Mouse (Mus musculus) liver, embryonic 16.5 days (tissue): ENCODE measurements around the gene Rusc2. TPM values are rescaled to one million over a fixed set of nuclear protein-coding genes. Genes with fewer than 3 reads are reported as not detected.

Source experiments
- ATAC-seq: fragments of 200-750 bp; cut with Nextera tagmentation; 2 replicates; pipeline ENCODE4 v1.8.0; 2017; ENCODE audit warnings: low read depth, mild to moderate bottlenecking, moderate number of reproducible peaks, moderate library complexity
- H3K27ac ChIP-seq: fragments of 300-500 bp; sonication (generic); 2 replicates; pipeline ENCODE4 v1.5.1; 2014; ENCODE audit warnings: mild to moderate bottlenecking, low read length
- H3K27me3 ChIP-seq: fragments of 300-500 bp; sonication (generic); 2 replicates; pipeline ENCODE4 v1.6.1; 2014; ENCODE audit warnings: low read depth, low read length, mixed read lengths; ENCODE audit not compliant: control insufficient read depth, insufficient read depth
- H3K36me3 ChIP-seq: fragments of 300-500 bp; sonication (generic); 2 replicates; pipeline ENCODE4 v1.6.1; 2014; ENCODE audit warnings: mild to moderate bottlenecking; ENCODE audit not compliant: control insufficient read depth, insufficient read depth
- H3K4me1 ChIP-seq: fragments of 300-500 bp; sonication (generic); 2 replicates; pipeline ENCODE4 v1.6.1; 2014; ENCODE audit warnings: low read depth, low read length, mixed read lengths; ENCODE audit not compliant: control insufficient read depth
- H3K4me2 ChIP-seq: fragments of 300-500 bp; sonication (generic); 2 replicates; pipeline ENCODE4 v1.6.1; 2014; ENCODE audit warnings: low read depth, low read length, mixed read lengths
- H3K4me3 ChIP-seq: fragments of 300-500 bp; sonication (generic); 2 replicates; pipeline ENCODE4 v1.5.1; 2014; ENCODE audit warnings: low read depth, mild to moderate bottlenecking, low read length
- H3K9ac ChIP-seq: fragments of 300-500 bp; sonication (generic); 2 replicates; pipeline ENCODE4 v1.6.1; 2014; ENCODE audit warnings: low read depth, low read length
- H3K9me3 ChIP-seq: fragments of 300-500 bp; sonication (generic); replicated peaks from 2 replicates; pipeline ENCODE4 v1.6.1; 2016; ENCODE audit warnings: low read length; ENCODE audit not compliant: control insufficient read depth
- WGBS: fragments of 180-500 bp; shearing (Covaris S2); extraction: QIAGEN DNeasy Blood & Tissue Kit; methylation state at CpG from one replicate; pipeline ENCODE4 v1.1.7; 2014; ENCODE audit not compliant: insufficient replicate concordance; 5-methylcytosine and 5-hydroxymethylcytosine counted together
- polyA plus RNA-seq: library from polyadenylated mRNA; unstranded; fragments of >200 nt; fragmentation: Nextera tagmentation; extraction: Ambion mirVana; gene quantifications from 2 replicates; pipeline ENCODE4 v1.2.1, GENCODE M21; 2015

Gene Rusc2
- polyA plus RNA-seq, 1 experiment from 2014 or later: 2.9 TPM

DNA sequence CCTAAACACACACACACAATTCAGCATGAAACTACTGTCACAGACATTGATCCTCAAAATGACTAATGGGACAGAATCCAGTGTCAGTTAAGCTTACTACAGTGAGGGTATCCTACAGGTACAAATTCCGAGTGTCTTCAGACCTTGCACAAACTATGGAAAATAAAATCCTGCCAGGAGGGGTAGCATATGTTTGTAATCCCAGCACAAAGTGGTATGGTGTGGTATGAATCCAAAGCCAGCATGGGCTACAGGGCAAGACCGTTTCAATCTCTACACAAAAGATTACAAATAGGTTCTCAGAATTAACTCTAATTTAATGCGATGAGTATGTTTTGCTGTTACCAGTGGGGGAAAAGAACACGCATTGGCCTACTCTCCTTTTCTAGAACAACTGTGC lies 59.9 kb downstream of the Rusc2 start, which contains the start of gene Tesk1:
TSS of gene Tesk1 (plus strand) at position 301 of the 400 bp plus-strand sequence.
- H3K27ac ChIP-seq: peak within 1 kb of the TSS; percentile 83
- H3K4me1 ChIP-seq: peaks cover 12% of the 10 kb centered on the region
- peaks cover 15% of the 10 kb centered on the region for H3K27me3 ChIP-seq
- peak within 1 kb of the TSS; percentile 76 for H3K9ac ChIP-seq
- no peaks in the 10 kb centered on the region; the same call in 1 of the 2 replicates for H3K36me3 ChIP-seq
- peak within 1 kb of the TSS; percentile 97 for H3K4me2 ChIP-seq
- H3K9me3 ChIP-seq: no peaks in the 10 kb centered on the region
- WGBS: 27% methylated on average over 4 of the region's 4 CpGs
- peak within 1 kb of the TSS; percentile 72 for H3K4me3 ChIP-seq
- no peak for ATAC-seq

DNA sequence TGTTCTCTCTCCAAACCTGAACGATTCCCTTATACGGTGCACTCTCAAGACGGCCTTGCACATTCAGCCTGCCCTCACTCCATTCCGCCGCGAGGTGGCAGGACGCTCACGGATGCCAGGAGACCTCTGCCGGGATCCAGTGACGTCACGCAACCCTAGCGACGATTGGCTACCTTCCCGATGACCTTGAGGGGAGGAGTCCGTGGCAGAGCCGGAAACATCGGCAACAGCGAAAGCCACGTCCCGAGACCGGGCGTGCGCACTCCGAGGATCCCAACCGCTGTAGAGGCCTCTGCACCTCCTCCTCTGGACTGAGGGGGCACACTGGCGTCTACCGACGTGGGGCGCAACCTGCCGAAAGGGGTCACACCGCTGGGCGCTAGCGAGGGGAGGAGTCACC lies 60.3 kb downstream of the Rusc2 start:
- Histone ChIP-seq H3K27ac (peak overlapping the region; percentile 83), H3K9ac (peak overlapping the region; percentile 76), H3K4me3 (peak overlapping the region; percentile 72), H3K36me3 (no peaks in the 10 kb centered on the region; the same call in 1 of the 2 replicates), H3K4me1 (peaks cover 12% of the 10 kb centered on the region), H3K9me3 (no peaks in the 10 kb centered on the region), H3K27me3 (peaks cover 15% of the 10 kb centered on the region), H3K4me2 (peak overlapping the region; percentile 97)
- ATAC-seq: peak; percentile 87
- WGBS: under 1% methylated on average over 33 of the region's 33 CpGs

DNA sequence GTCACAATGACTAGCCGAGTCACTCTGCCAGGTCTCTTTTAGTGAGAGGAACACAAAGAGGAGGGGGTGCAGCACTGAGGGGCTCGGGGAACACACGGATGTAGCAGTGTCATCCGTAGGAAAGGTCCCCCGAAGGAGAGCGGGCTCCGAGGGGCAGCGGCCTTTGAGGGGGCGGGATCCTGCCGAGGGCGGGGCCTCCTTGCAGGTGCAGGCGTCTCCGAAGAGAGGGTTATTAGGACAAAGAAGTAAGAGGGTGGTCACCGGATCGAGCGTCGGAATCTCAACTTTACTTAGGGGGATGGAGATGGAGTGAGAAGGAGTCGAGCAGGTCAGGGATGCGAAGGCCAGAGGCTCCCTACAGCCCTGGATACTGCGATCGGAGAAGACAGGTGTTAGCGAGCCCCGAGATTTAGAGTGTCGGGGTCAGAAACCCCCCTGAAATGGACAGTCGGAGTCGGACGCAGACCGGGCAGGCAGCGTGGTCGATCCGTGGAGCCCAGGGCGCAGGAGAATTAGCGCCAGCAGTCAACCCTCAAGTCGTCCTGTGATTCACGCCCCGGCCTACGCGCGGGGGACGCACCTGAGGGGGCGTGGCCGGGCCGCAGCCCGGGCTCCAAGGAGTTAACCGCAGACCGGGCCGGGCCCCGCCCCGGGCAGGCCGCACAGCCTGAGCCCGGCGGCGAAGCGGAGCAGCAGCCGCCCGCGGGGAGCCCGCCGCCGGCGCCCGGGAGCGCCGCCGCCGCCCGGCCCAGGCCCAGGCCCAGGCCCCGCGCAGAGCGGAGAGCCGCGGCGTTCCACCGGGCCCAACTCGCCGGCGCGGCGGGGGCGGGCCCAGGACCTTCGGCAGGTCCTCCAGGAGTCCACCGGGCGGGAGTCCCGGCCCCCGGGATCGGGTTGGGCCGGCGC lies 60.9 kb downstream of the Rusc2 start:
- 0% methylated on average over 62 of the region's 88 CpGs for WGBS
- peaks cover 12% of the 10 kb centered on the region for H3K4me1 ChIP-seq
- ATAC-seq: peak; percentile 72

DNA sequence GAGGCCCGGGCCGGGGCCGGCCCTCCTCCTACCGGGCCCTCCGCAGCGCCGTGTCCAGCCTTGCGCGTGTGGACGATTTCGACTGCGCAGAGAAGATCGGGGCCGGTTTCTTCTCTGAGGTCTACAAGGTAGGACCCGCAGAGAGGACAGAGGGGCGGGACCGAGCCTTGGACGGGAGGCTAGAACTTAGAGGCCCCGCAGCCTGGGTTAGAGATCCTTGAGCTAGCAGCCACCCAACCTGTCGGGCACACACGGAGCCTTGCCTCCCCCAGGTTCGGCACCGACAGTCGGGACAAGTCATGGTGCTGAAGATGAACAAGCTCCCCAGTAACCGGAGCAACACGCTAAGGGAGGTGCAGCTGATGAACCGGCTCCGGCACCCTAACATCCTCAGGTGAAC lies 61.7 kb downstream of the Rusc2 start:
- Histone ChIP-seq H3K4me1 (peaks cover 12% of the 10 kb centered on the region), H3K4me3 (peak overlapping the region; percentile 72), H3K9ac (peak overlapping the region; percentile 76), H3K36me3 (no peaks in the 10 kb centered on the region; the same call in 1 of the 2 replicates), H3K9me3 (no peaks in the 10 kb centered on the region), H3K27me3 (peaks cover 15% of the 10 kb centered on the region), H3K4me2 (peak overlapping the region; percentile 97), H3K27ac (no peak overlapping the region)
- WGBS: 4% methylated on average over 27 of the region's 28 CpGs
- ATAC-seq: no peak

More for the DNA sequence above, 60.9 kb downstream of the Rusc2 start:
- peak overlapping the region; percentile 97 for H3K4me2 ChIP-seq
- no peaks in the 10 kb centered on the region for H3K9me3 ChIP-seq
- peak overlapping the region; percentile 83 for H3K27ac ChIP-seq
- H3K9ac ChIP-seq: peak overlapping the region; percentile 76
- H3K27me3 ChIP-seq: peaks cover 15% of the 10 kb centered on the region
- peak overlapping the region; percentile 72 for H3K4me3 ChIP-seq
- no peaks in the 10 kb centered on the region; the same call in 1 of the 2 replicates for H3K36me3 ChIP-seq

DNA sequence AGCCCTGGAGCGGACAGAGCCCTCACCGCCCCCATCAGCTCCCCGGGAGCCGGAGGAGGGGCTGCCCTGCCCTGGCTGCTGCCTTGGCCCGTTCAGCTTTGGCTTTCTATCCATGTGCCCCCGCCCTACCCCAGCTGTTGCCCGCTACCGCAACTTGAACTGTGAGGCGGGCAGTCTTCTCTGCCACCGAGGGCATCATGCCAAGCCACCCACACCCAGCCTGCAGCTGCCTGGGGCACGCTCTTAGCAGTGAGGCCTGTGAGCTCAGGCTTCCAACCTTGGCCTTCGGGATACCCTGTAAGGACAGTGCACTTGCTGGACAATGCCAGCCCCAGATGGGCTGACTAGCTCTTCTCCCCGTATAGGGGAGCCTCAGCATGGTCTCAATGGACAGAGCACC lies 65.5 kb downstream of the Rusc2 start:
- Histone ChIP-seq H3K27ac (no peak overlapping the region), H3K36me3 (no peaks in the 10 kb centered on the region; the same call in 1 of the 2 replicates), H3K4me2 (no peak overlapping the region), H3K9me3 (no peaks in the 10 kb centered on the region), H3K4me3 (no peak overlapping the region), H3K9ac (no peak overlapping the region), H3K27me3 (peaks cover 22% of the 10 kb centered on the region), H3K4me1 (peaks cover 12% of the 10 kb centered on the region)
- WGBS: 81% methylated on average over 13 of the region's 13 CpGs
- ATAC-seq: no peak

DNA sequence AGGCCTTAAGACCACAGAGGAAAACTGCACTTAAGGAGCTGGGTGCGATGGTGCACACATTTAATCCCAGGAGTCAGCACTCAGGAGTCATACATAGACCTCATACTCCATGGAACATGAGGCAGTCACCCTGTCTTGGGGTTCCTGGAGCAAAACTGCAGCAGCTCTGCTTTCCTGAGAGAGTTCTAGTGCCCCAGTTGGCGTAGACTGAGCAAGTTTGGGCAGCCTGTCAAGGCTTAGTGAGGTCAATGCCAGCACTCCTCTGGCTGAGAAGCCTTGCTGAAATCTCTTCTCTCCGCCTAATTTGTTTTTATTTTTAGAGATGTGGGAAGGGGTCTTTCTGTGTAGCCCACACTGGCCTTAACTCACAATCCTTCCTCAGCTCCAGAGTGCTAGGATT lies 66.8 kb downstream of the Rusc2 start:
- WGBS: 66% methylated on average over 3 of the region's 3 CpGs
- peaks cover 23% of the 10 kb centered on the region for H3K27me3 ChIP-seq
- no peak overlapping the region for H3K27ac ChIP-seq
- H3K4me3 ChIP-seq: no peak overlapping the region
- no peak overlapping the region for H3K4me2 ChIP-seq
- H3K9ac ChIP-seq: no peak overlapping the region
- no peaks in the 10 kb centered on the region for H3K9me3 ChIP-seq
- ATAC-seq: no peak
- H3K4me1 ChIP-seq: peaks cover under 1% of the 10 kb centered on the region; the same call in 1 of the 2 replicates
- H3K36me3 ChIP-seq: no peaks in the 10 kb centered on the region; the same call in 1 of the 2 replicates

DNA sequence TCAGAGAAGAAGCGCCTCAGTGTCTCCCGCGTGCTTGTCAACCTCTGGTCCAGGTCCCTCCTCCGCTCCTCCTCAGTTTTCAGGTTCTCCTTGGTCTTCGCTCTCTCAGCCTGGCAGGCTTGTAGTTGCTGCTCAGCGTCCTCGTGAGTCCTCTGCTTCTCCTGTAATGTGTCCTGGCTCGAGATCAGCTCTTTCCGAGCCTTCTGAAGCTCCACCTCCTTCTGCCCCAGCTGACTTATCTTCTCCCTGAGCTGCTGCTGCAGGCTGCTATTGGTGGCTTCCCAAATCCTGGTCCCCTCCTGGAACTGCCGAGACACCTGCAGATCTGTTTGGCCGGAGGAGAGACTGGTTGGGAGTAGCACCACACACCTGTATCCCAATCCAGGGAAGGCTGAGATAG lies 70.5 kb downstream of the Rusc2 start:
- WGBS: 41% methylated on average over 11 of the region's 11 CpGs
- no peak overlapping the region for H3K4me2 ChIP-seq
- peaks cover 33% of the 10 kb centered on the region for H3K27me3 ChIP-seq
- H3K4me1 ChIP-seq: no peaks in the 10 kb centered on the region
- ATAC-seq: no peak
- H3K9ac ChIP-seq: no peak overlapping the region
- H3K4me3 ChIP-seq: no peak overlapping the region
- no peaks in the 10 kb centered on the region for H3K9me3 ChIP-seq
- no peak overlapping the region for H3K27ac ChIP-seq
- H3K36me3 ChIP-seq: no peaks in the 10 kb centered on the region

DNA sequence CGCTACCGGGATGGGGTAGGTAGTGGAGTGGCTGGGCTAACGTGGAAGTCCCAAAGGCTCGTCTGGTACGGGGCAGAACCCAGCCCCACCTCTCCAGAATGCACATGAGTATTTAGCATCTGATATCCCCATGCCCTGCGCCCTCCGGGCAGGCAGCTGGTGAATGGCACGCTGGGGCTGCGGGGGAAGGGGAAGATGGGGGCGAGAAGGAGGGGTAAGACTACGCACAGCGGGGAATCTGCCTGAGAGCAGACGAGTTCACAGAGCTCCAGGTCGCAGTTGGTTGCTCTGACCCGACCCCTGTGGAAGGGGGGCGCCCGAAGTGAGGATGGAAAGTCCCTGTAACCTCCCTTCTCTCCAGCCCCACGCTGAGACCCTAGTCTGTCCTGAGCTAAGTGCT lies 71.6 kb downstream of the Rusc2 start:
- no peak overlapping the region for H3K9ac ChIP-seq
- no peak for ATAC-seq
- no peaks in the 10 kb centered on the region for H3K4me1 ChIP-seq
- no peaks in the 10 kb centered on the region for H3K9me3 ChIP-seq
- no peaks in the 10 kb centered on the region for H3K36me3 ChIP-seq
- no peak overlapping the region for H3K4me2 ChIP-seq
- no peak overlapping the region for H3K4me3 ChIP-seq
- 1% methylated on average over 18 of the region's 18 CpGs for WGBS
- no peak overlapping the region for H3K27ac ChIP-seq
- H3K27me3 ChIP-seq: peaks cover 33% of the 10 kb centered on the region
